Mouse (Mus musculus) ES-E14 (cell line): ENCODE results near the gene Lcp1. TPM values are rescaled to one million over a fixed set of nuclear protein-coding genes. Genes with fewer than 3 reads are reported as not detected.

ENCODE experiments used
- DNase-seq: peaks from one replicate; pipeline ENCODE4 v3.0.0-alpha.2; 2013; ENCODE audit warnings: low read depth, low spot score
- H3K27ac ChIP-seq: 2 replicates; pipeline ENCODE4 v1.5.1; 2012; ENCODE audit warnings: low read depth, mild to moderate bottlenecking, low read length, moderate library complexity, mixed read lengths; ENCODE audit not compliant: poor library complexity, insufficient read depth, severe bottlenecking
- H3K36me3 ChIP-seq: 2 replicates; pipeline ENCODE4 v1.6.1; 2012; ENCODE audit warnings: mild to moderate bottlenecking, low read length, moderate library complexity, mixed read lengths; ENCODE audit not compliant: control insufficient read depth, poor library complexity, insufficient read depth, severe bottlenecking
- H3K4me1 ChIP-seq, 2 experiments: fragments of 150-350 bp in 1 of 2; sonication (generic) in 1 of 2; 2 replicates each; pipeline ENCODE4 v1.6.1; 2012; ENCODE audit warnings: low read length in 2 of 2, mild to moderate bottlenecking in 1 of 2, mixed read lengths in 1 of 2; ENCODE audit not compliant: control insufficient read depth in 2 of 2, insufficient read depth in 2 of 2, poor library complexity in 1 of 2
- H3K4me3 ChIP-seq, 2 experiments: fragments of 150-350 bp in 1 of 2; sonication (generic) in 1 of 2; 2 replicates each; pipeline ENCODE4 v1.5.1; 2012; ENCODE audit warnings: low read length in 2 of 2, low read depth in 1 of 2, mild to moderate bottlenecking in 1 of 2, mixed read lengths in 1 of 2; ENCODE audit not compliant: insufficient read depth in 1 of 2, poor library complexity in 1 of 2, severe bottlenecking in 1 of 2
- H3K9ac ChIP-seq: 2 replicates; pipeline ENCODE4 v1.6.1; 2012; ENCODE audit warnings: low read depth, mild to moderate bottlenecking, low read length, mixed read lengths; ENCODE audit not compliant: poor library complexity, insufficient read depth, severe bottlenecking
- H3K9me3 ChIP-seq: fragments of 150-350 bp; sonication (generic); 2 replicates; pipeline ENCODE4 v1.6.1; 2012; ENCODE audit warnings: low read depth, mild to moderate bottlenecking, low read length; ENCODE audit not compliant: control insufficient read depth, insufficient read depth
- CHD2 ChIP-seq: IDR thresholded peaks from 2 replicates; pipeline ENCODE4 v1.6.1; 2014; ENCODE audit warnings: mild to moderate bottlenecking, low read depth, low read length, inconsistent platforms
- HCFC1 ChIP-seq: IDR thresholded peaks from 2 replicates; pipeline ENCODE4 v1.6.1; 2012; ENCODE audit warnings: low read length, inconsistent platforms, borderline replicate concordance; ENCODE audit not compliant: insufficient read depth
- MAFK ChIP-seq: IDR thresholded peaks from 2 replicates; pipeline ENCODE4 v1.6.1; 2014; ENCODE audit warnings: mild to moderate bottlenecking, low read depth, low read length, inconsistent platforms; ENCODE audit not compliant: insufficient read depth
- ZC3H11A ChIP-seq: IDR thresholded peaks from 2 replicates; pipeline ENCODE4 v1.6.1; 2012; ENCODE audit warnings: low read depth, mild to moderate bottlenecking, inconsistent platforms, low read length, borderline replicate concordance
- ZNF384 ChIP-seq: IDR thresholded peaks from 2 replicates; pipeline ENCODE4 v1.6.1; 2012; ENCODE audit warnings: low read depth, low read length, inconsistent platforms
- in situ Hi-C, 2 experiments: fragments of 600-800 bp; cut with MboI; formaldehyde crosslinking; loops; one replicate each; pipeline ENCODE4 v1.15.1; 2025; ENCODE audit warnings: low sequenced_read_pairs in 2 of 2, inconsistent platforms in 1 of 2; ENCODE audit not compliant: unreplicated experiment in 2 of 2
- total RNA-seq: library from RNA; depleted of rRNA; stranded (reverse); fragments of 300-350 nt; gene quantifications from 2 replicates; pipeline ENCODE4 v1.2.3, GENCODE M21; 2012

Lcp1 gene
- total RNA-seq, 1 experiment: 2.8 TPM

GRCm38 (mm10) chr14:75185796-75186594 lies 55.1 kb downstream of the Lcp1 start:
- TF ChIP-seq ZC3H11A (no peak), HCFC1 (no peak), CHD2 (no peak), ZNF384 (no peak), MAFK (no peak)
- in situ Hi-C loops: no loop called here
- Histone ChIP-seq H3K9ac (no peak overlapping the region), H3K4me3 (no peak overlapping the region), H3K9me3 (no peaks in the 10 kb centered on the region), H3K27ac (no peak overlapping the region), H3K36me3 (no peaks in the 10 kb centered on the region), H3K4me1 (no peaks in the 10 kb centered on the region)
- no peak for DNase-seq

- Histone ChIP-seq H3K9ac (no peak overlapping the region), H3K4me1 (no peaks in the 10 kb centered on the region), H3K36me3 (no peaks in the 10 kb centered on the region), H3K4me3 (no peak overlapping the region), H3K9me3 (no peaks in the 10 kb centered on the region), H3K27ac (no peak overlapping the region)
- in situ Hi-C loops: no loop called here
- no peak for DNase-seq
- TF ChIP-seq CHD2: no peak
- no peak for TF ChIP-seq ZNF384
- TF ChIP-seq HCFC1: no peak
- no peak for TF ChIP-seq ZC3H11A
- no peak for TF ChIP-seq MAFK
These were observed 56.0 kb downstream of the Lcp1 start for GRCm38 (mm10) chr14:75186858-75187415.

- no peak for TF ChIP-seq CHD2
- TF ChIP-seq ZNF384: no peak
- no peak for TF ChIP-seq MAFK
- no peak for TF ChIP-seq ZC3H11A
- no peak for TF ChIP-seq HCFC1
- Histone ChIP-seq H3K4me3 (no peak overlapping the region), H3K9me3 (no peaks in the 10 kb centered on the region), H3K36me3 (no peaks in the 10 kb centered on the region), H3K9ac (no peak overlapping the region), H3K27ac (no peak overlapping the region), H3K4me1 (no peaks in the 10 kb centered on the region)
- in situ Hi-C loops: no loop called here
- DNase-seq: no peak
These were observed 57.6 kb downstream of the Lcp1 start for GRCm38 (mm10) chr14:75188521-75188920.

- DNase-seq: no peak
- H3K4me1 ChIP-seq: no peaks in the 10 kb centered on the region
- H3K9ac ChIP-seq: no peak overlapping the region
- no peak overlapping the region for H3K27ac ChIP-seq
- in situ Hi-C loops: no loop called here
- no peak overlapping the region for H3K4me3 ChIP-seq
- H3K9me3 ChIP-seq: no peaks in the 10 kb centered on the region
- TF ChIP-seq CHD2 (no peak), ZC3H11A (no peak), ZNF384 (no peak)
- no peaks in the 10 kb centered on the region for H3K36me3 ChIP-seq
These were observed 58.1 kb downstream of the Lcp1 start for GRCm38 (mm10) chr14:75189031-75189430.
